Mouse (Mus musculus): ENCODE data around the gene Smtn. TPM values are rescaled to one million over a fixed set of nuclear protein-coding genes. Genes with fewer than 3 reads are reported as not detected.

Smtn gene
- polyA plus RNA-seq, 1 experiment = 54.7 TPM

GRCm38 (mm10) chr11:3530731-3531130 lies 9.7 kb downstream of the Smtn start:
- peaks cover 2% of the 10 kb centered on the region; the same call in 1 of the 2 replicates for H3K4me1 ChIP-seq (ENCODE audit: control insufficient read depth, insufficient read depth, low read length)
- TF ChIP-seq POLR2A (IDR thresholded peaks at IDR 0.05; ENCODE audit: borderline replicate concordance, control insufficient read depth, low read depth, low read length) (no peak), CTCF (IDR thresholded peaks at IDR 0.05; ENCODE audit: control insufficient read depth, insufficient read depth, low read length) (no peak)
- 85% methylated on average over 3 of the region's 3 CpGs for WGBS
- H3K4me3 ChIP-seq (replicated peaks; ENCODE audit: control insufficient read depth, low read depth, low read length) = no peak overlapping the region
- H3K27ac ChIP-seq (ENCODE audit: control insufficient read depth, insufficient read depth, low read depth, low read length, poor library complexity) = no peak overlapping the region

- no peak for TF ChIP-seq POLR2A (IDR thresholded peaks at IDR 0.05; ENCODE audit: borderline replicate concordance, control insufficient read depth, low read depth, low read length)
- no peak for TF ChIP-seq CTCF (IDR thresholded peaks at IDR 0.05; ENCODE audit: control insufficient read depth, insufficient read depth, low read length)
- no peak overlapping the region for H3K4me3 ChIP-seq (replicated peaks; ENCODE audit: control insufficient read depth, low read depth, low read length)
- WGBS = 75% methylated on average over 20 of the region's 20 CpGs
- no peaks in the 10 kb centered on the region for H3K4me1 ChIP-seq (ENCODE audit: control insufficient read depth, insufficient read depth, low read length)
- H3K27ac ChIP-seq (ENCODE audit: control insufficient read depth, insufficient read depth, low read depth, low read length, poor library complexity) = no peak overlapping the region
Measured at GRCm38 (mm10) chr11:3529476-3530252, 10.7 kb downstream of the Smtn start.

GRCm38 (mm10) chr11:3528208-3528607 lies 12.2 kb downstream of the Smtn start:
- Histone ChIP-seq H3K4me3 (replicated peaks; ENCODE audit: control insufficient read depth, low read depth, low read length) (no peak overlapping the region), H3K27ac (ENCODE audit: control insufficient read depth, insufficient read depth, low read depth, low read length, poor library complexity) (no peak overlapping the region), H3K4me1 (ENCODE audit: control insufficient read depth, insufficient read depth, low read length) (no peaks in the 10 kb centered on the region)
- TF ChIP-seq POLR2A (IDR thresholded peaks at IDR 0.05; ENCODE audit: borderline replicate concordance, control insufficient read depth, low read depth, low read length) = no peak
- no peak for TF ChIP-seq CTCF (IDR thresholded peaks at IDR 0.05; ENCODE audit: control insufficient read depth, insufficient read depth, low read length)
- 84% methylated on average over 6 of the region's 6 CpGs for WGBS

GRCm38 (mm10) chr11:3527766-3528165 lies 12.6 kb downstream of the Smtn start:
- no peak for TF ChIP-seq CTCF (IDR thresholded peaks at IDR 0.05; ENCODE audit: control insufficient read depth, insufficient read depth, low read length)
- TF ChIP-seq POLR2A (IDR thresholded peaks at IDR 0.05; ENCODE audit: borderline replicate concordance, control insufficient read depth, low read depth, low read length) = no peak
- no peaks in the 10 kb centered on the region for H3K4me1 ChIP-seq (ENCODE audit: control insufficient read depth, insufficient read depth, low read length)
- 88% methylated on average over 8 of the region's 8 CpGs for WGBS
- no peak overlapping the region for H3K27ac ChIP-seq (ENCODE audit: control insufficient read depth, insufficient read depth, low read depth, low read length, poor library complexity)
- no peak overlapping the region for H3K4me3 ChIP-seq (replicated peaks; ENCODE audit: control insufficient read depth, low read depth, low read length)

GRCm38 (mm10) chr11:3526979-3527738 lies 13.3 kb downstream of the Smtn start:
- 87% methylated on average over 24 of the region's 24 CpGs for WGBS

GRCm38 (mm10) chr11:3526207-3526606 lies 14.2 kb downstream of the Smtn start:
- H3K27ac ChIP-seq (ENCODE audit: control insufficient read depth, insufficient read depth, low read depth, low read length, poor library complexity) = no peak overlapping the region
- WGBS = 87% methylated on average over 9 of the region's 9 CpGs
- H3K4me1 ChIP-seq (ENCODE audit: control insufficient read depth, insufficient read depth, low read length) = no peaks in the 10 kb centered on the region
- H3K4me3 ChIP-seq (replicated peaks; ENCODE audit: control insufficient read depth, low read depth, low read length) = no peak overlapping the region
- TF ChIP-seq CTCF (IDR thresholded peaks at IDR 0.05; ENCODE audit: control insufficient read depth, insufficient read depth, low read length) (no peak), POLR2A (IDR thresholded peaks at IDR 0.05; ENCODE audit: borderline replicate concordance, control insufficient read depth, low read depth, low read length) (no peak)

More at GRCm38 (mm10) chr11:3526979-3527738, 13.3 kb downstream of the Smtn start:
- H3K4me3 ChIP-seq (replicated peaks; ENCODE audit: control insufficient read depth, low read depth, low read length) = no peak overlapping the region
- H3K4me1 ChIP-seq (ENCODE audit: control insufficient read depth, insufficient read depth, low read length) = no peaks in the 10 kb centered on the region
- no peak overlapping the region for H3K27ac ChIP-seq (ENCODE audit: control insufficient read depth, insufficient read depth, low read depth, low read length, poor library complexity)
- TF ChIP-seq POLR2A (IDR thresholded peaks at IDR 0.05; ENCODE audit: borderline replicate concordance, control insufficient read depth, low read depth, low read length) (no peak), CTCF (IDR thresholded peaks at IDR 0.05; ENCODE audit: control insufficient read depth, insufficient read depth, low read length) (no peak)

GRCm38 (mm10) chr11:3525560-3525959 lies 14.9 kb downstream of the Smtn start:
- no peaks in the 10 kb centered on the region for H3K4me1 ChIP-seq (ENCODE audit: control insufficient read depth, insufficient read depth, low read length)
- WGBS = 80% methylated on average over 4 of the region's 4 CpGs
- TF ChIP-seq POLR2A (IDR thresholded peaks at IDR 0.05; ENCODE audit: borderline replicate concordance, control insufficient read depth, low read depth, low read length) (no peak), CTCF (IDR thresholded peaks at IDR 0.05; ENCODE audit: control insufficient read depth, insufficient read depth, low read length) (no peak)
- H3K27ac ChIP-seq (ENCODE audit: control insufficient read depth, insufficient read depth, low read depth, low read length, poor library complexity) = no peak overlapping the region
- H3K4me3 ChIP-seq (replicated peaks; ENCODE audit: control insufficient read depth, low read depth, low read length) = no peak overlapping the region

- WGBS = 90% methylated on average over 7 of the region's 7 CpGs
Measured at GRCm38 (mm10) chr11:3523840-3524582, 16.4 kb downstream of the Smtn start.

More at GRCm38 (mm10) chr11:3523840-3524582, 16.4 kb downstream of the Smtn start:
- Histone ChIP-seq H3K4me3 (replicated peaks; ENCODE audit: control insufficient read depth, low read depth, low read length) (no peak overlapping the region), H3K27ac (ENCODE audit: control insufficient read depth, insufficient read depth, low read depth, low read length, poor library complexity) (no peak overlapping the region), H3K4me1 (ENCODE audit: control insufficient read depth, insufficient read depth, low read length) (no peaks in the 10 kb centered on the region)
- TF ChIP-seq CTCF (IDR thresholded peaks at IDR 0.05; ENCODE audit: control insufficient read depth, insufficient read depth, low read length) = no peak
- TF ChIP-seq POLR2A (IDR thresholded peaks at IDR 0.05; ENCODE audit: borderline replicate concordance, control insufficient read depth, low read depth, low read length) = no peak

Data from bone marrow, adult 2 months (tissue).